Mouse (Mus musculus) kidney, embryonic 16.5 days (tissue): ENCODE measurements around the gene Lingo1. TPM values are rescaled to one million over a fixed set of nuclear protein-coding genes. Genes with fewer than 3 reads are reported as not detected.

Experiments used
- ATAC-seq: fragments of 200-750 bp; cut with Nextera tagmentation; 2 replicates; pipeline ENCODE4 v1.8.0; 2017; ENCODE audit warnings: moderate TSS enrichment; ENCODE audit not compliant: low FRiP score, low TSS enrichment
- H3K27ac ChIP-seq: fragments of 300-500 bp; sonication (generic); 2 replicates; pipeline ENCODE4 v1.5.1; 2014; ENCODE audit warnings: low read length
- H3K27me3 ChIP-seq: fragments of 300-500 bp; sonication (generic); 2 replicates; pipeline ENCODE4 v1.6.1; 2014; ENCODE audit warnings: low read length, control low read depth, mixed read lengths; ENCODE audit not compliant: insufficient read depth
- H3K36me3 ChIP-seq: fragments of 300-500 bp; sonication (generic); 2 replicates; pipeline ENCODE4 v1.6.1; 2014; ENCODE audit warnings: low read length, control low read depth, mixed read lengths; ENCODE audit not compliant: insufficient read depth
- H3K4me1 ChIP-seq: fragments of 300-500 bp; sonication (generic); 2 replicates; pipeline ENCODE4 v1.6.1; 2014; ENCODE audit warnings: low read length, control low read depth, mixed read lengths; ENCODE audit not compliant: insufficient read depth
- H3K4me2 ChIP-seq: fragments of 300-500 bp; sonication (generic); replicated peaks from 2 replicates; pipeline ENCODE4 v1.6.1; 2014; ENCODE audit warnings: low read depth, low read length
- H3K4me3 ChIP-seq: fragments of 300-500 bp; sonication (generic); 2 replicates; pipeline ENCODE4 v1.5.1; 2014; ENCODE audit warnings: mild to moderate bottlenecking, low read length
- H3K9ac ChIP-seq: fragments of 300-500 bp; sonication (generic); replicated peaks from 2 replicates; pipeline ENCODE4 v1.6.1; 2014; ENCODE audit warnings: low read length
- H3K9me3 ChIP-seq: fragments of 300-500 bp; sonication (generic); 2 replicates; pipeline ENCODE4 v1.6.1; 2016; ENCODE audit warnings: low read length, control low read depth
- WGBS: fragments of 180-500 bp; shearing (Covaris S2); extraction: QIAGEN DNeasy Blood & Tissue Kit; methylation state at CpG from one replicate; pipeline ENCODE4 v1.1.7; 2014; 5-methylcytosine and 5-hydroxymethylcytosine counted together
- polyA plus RNA-seq: library from polyadenylated mRNA; unstranded; fragments of >200 nt; fragmentation: Nextera tagmentation; extraction: Ambion mirVana; gene quantifications from 2 replicates; pipeline ENCODE4 v1.2.1, GENCODE M21; 2015

Lingo1 gene
- polyA plus RNA-seq, 1 experiment from 2014 or later, result 3.2 TPM

DNA sequence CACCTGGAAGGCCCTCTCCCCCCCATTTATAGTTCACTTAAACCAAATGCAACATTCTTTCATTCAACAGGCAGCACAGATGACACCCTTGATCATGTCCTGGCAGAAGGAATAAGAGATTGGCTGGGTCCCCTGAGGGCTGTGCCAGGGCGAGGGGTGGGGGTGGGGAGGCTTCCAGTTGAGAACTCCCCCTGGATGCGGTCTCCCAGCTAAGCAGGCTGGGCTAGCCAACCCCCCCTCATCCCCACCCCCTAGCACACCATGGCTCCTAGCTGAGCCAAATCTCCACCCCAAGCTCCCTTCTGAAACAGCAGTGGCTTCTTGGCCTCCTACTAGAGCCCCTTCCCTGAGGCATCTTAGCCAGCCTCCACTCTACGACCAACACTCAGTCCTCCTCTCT, 133.9 kb downstream of the Lingo1 start:
- Histone ChIP-seq H3K27me3 (no peaks in the 10 kb centered on the region), H3K36me3 (no peaks in the 10 kb centered on the region), H3K9me3 (no peaks in the 10 kb centered on the region), H3K4me1 (no peaks in the 10 kb centered on the region), H3K4me3 (no peak overlapping the region), H3K4me2 (no peak overlapping the region), H3K9ac (no peak overlapping the region), H3K27ac (no peak overlapping the region)
- 76% methylated on average over 3 of the region's 3 CpGs for WGBS
- ATAC-seq, result no peak

DNA sequence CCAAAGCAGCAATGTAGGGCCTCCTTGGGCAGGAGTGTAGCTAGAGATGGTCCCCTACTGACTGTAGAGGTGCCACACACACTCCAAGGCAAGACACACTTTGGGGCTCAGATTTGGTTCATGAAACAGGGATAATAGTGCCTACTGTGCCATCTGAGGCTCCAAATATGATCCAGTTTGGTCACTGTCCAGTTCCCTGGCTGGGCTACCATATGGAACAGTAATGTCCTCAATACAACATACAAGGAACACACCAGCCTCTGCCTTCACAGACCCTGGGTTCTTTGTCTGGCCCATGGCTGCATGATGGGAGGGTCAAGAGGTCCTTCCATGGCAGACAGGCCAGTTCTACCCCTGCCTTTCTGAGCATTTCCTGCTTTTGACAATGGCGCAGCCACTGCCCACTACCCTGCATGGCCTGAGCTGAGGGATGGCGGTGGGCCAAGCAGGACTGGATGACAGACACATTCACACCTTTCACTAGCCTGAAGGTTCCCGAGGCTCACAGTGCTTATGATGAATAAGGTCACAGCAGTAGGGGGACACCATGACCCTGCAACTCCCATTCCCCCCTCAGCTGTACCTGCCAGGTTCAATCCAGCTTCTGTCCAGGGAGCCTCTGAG, 134.9 kb downstream of the Lingo1 start:
- H3K27me3 ChIP-seq, result no peaks in the 10 kb centered on the region
- H3K4me3 ChIP-seq, result no peak overlapping the region
- WGBS, result 82% methylated on average over 3 of the region's 3 CpGs
- no peaks in the 10 kb centered on the region for H3K36me3 ChIP-seq
- H3K4me2 ChIP-seq, result no peak overlapping the region
- no peaks in the 10 kb centered on the region for H3K4me1 ChIP-seq
- H3K9ac ChIP-seq, result no peak overlapping the region
- H3K9me3 ChIP-seq, result no peaks in the 10 kb centered on the region
- no peak overlapping the region for H3K27ac ChIP-seq
- no peak for ATAC-seq

DNA sequence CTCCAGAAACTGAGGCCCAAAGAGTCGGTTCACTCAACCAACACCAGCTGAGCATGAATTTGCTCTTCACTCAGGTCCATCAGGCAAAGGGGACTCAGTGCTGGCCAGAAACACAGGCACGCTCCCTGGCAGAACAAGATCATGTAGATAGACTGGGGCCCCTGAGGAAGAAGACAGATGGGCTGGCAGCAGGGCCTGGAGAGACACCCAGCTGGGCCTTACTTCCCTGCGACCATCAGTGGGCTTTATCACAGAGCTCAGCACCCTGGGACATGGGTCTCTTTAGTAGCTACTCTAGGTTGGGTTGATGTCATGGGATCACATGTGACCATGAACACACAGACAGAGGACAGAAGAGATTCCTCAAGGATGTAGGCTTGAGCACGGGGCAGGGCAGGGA, 137.7 kb downstream of the Lingo1 start:
- Histone ChIP-seq H3K4me3 (no peak overlapping the region), H3K4me2 (no peak overlapping the region), H3K27ac (no peak overlapping the region), H3K36me3 (no peaks in the 10 kb centered on the region), H3K9me3 (no peaks in the 10 kb centered on the region), H3K4me1 (no peaks in the 10 kb centered on the region), H3K9ac (no peak overlapping the region), H3K27me3 (no peaks in the 10 kb centered on the region)
- ATAC-seq, result no peak
- WGBS, result 82% methylated on average over 4 of the region's 4 CpGs

DNA sequence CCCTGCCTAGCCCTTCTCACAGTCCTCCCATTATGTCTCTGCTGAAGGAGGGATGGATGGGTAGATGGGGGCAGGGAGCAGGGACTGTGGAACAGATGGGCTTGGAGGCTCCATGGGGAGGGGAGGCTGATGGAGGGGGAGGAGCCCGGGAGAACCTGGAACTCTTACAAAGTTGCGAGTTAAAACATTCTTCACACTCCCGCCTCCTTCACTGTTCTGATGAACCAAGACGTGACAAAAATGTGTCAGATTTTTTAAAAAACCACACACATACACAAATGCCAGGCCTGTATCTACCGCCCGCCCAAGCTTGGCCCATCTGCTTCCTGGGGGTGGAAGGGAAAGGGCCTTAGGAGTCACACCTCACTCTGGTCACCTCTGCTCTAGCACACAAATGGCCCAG, 138.3 kb downstream of the Lingo1 start:
- 82% methylated on average over 6 of the region's 6 CpGs for WGBS
- Histone ChIP-seq H3K9ac (no peak overlapping the region), H3K9me3 (no peaks in the 10 kb centered on the region), H3K4me2 (no peak overlapping the region), H3K27me3 (no peaks in the 10 kb centered on the region), H3K4me1 (no peaks in the 10 kb centered on the region), H3K4me3 (no peak overlapping the region), H3K36me3 (no peaks in the 10 kb centered on the region), H3K27ac (no peak overlapping the region)
- no peak for ATAC-seq

DNA sequence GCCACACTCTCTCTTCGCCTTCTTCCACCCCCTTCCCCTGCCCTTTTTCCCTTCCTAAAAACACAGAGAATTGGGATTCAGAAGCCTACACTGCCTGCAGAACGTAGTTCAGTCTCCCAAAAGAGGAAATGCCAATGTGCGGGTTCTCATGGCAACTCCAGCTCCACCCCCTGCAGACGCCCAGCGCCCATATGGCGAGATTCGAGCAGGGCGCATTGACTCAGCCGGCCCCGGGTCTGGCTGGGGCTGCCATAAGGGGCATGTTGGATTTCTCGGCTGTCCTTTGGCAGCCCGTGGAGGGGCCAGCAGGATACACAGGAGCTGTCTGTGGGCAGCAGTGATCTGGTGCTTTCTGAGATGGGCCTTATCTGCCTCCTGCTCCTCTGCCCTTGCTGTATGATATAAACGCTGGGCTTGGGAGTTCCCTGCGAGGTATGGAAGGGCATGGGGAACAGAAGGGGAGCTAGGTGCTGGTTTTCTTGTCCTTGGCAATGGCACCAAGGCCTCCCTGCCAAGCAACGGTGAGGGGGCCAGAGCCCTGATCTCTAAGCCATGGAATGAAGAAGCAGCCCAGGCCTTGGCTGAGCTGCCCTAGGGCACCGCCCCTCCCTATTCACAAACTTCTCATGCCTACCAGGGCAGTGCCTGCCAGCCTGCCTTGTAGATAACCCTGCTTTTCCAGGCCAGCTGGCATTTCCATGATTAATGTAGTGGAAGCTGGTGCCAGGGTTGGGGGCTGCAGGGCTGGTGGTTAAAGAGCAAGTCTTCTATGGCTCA, 139.3 kb downstream of the Lingo1 start:
- no peak for ATAC-seq
- H3K4me2 ChIP-seq, result no peak overlapping the region
- no peaks in the 10 kb centered on the region for H3K4me1 ChIP-seq
- no peaks in the 10 kb centered on the region for H3K36me3 ChIP-seq
- no peak overlapping the region for H3K27ac ChIP-seq
- H3K4me3 ChIP-seq, result no peak overlapping the region
- WGBS, result 49% methylated on average over 16 of the region's 16 CpGs
- no peaks in the 10 kb centered on the region for H3K27me3 ChIP-seq
- H3K9me3 ChIP-seq, result no peaks in the 10 kb centered on the region
- no peak overlapping the region for H3K9ac ChIP-seq

DNA sequence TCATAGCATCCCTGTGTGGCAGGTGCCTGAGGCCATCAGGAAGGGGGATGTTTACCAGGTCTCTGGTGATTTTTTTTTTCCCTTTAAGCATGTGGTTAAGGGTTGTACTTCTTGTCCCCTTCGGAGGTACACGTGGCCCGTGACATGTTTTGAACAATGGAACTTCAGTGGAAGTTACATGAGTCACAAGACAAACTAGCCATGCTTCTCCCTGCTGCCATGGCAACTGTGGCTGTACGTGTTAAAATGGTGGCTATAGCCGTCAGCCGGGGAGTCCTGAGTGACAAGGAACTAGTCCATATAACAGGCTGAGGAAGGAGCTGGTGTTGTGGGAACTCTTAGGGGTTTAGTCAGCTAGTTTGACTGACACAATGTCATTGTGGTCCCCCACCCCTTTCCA, 141.1 kb downstream of the Lingo1 start:
- no peak overlapping the region for H3K9ac ChIP-seq
- no peaks in the 10 kb centered on the region for H3K36me3 ChIP-seq
- H3K4me1 ChIP-seq, result no peaks in the 10 kb centered on the region
- ATAC-seq, result no peak
- H3K4me2 ChIP-seq, result no peak overlapping the region
- 56% methylated on average over 6 of the region's 6 CpGs for WGBS
- H3K9me3 ChIP-seq, result no peaks in the 10 kb centered on the region
- no peak overlapping the region for H3K27ac ChIP-seq
- H3K27me3 ChIP-seq, result no peaks in the 10 kb centered on the region
- H3K4me3 ChIP-seq, result no peak overlapping the region

DNA sequence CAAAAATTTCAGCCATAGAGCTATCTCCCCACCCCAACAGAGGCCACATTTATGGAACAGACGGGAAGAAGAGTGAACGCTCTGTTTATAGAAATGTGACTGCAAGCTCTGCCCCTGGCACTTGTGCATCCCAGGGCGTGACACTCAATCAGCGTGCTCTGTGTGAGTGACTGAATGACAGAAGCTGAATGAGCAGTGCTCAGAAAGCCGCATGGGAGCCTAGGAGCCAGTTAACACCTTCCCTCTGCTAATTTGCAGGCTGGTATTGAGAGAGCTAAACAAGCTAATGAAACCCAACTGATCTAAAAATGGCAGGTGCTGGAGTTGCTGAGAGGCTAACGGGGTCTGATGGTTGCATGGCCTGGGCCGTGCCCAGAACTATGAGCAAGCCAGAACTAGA, 143.7 kb downstream of the Lingo1 start:
- peaks cover 3% of the 10 kb centered on the region; the same call in 1 of the 2 replicates for H3K4me1 ChIP-seq
- H3K4me3 ChIP-seq, result no peak overlapping the region
- no peak overlapping the region for H3K9ac ChIP-seq
- H3K27me3 ChIP-seq, result no peaks in the 10 kb centered on the region
- 76% methylated on average over 7 of the region's 7 CpGs for WGBS
- H3K9me3 ChIP-seq, result no peaks in the 10 kb centered on the region
- no peak for ATAC-seq
- no peak overlapping the region for H3K27ac ChIP-seq
- H3K36me3 ChIP-seq, result no peaks in the 10 kb centered on the region
- H3K4me2 ChIP-seq, result no peak overlapping the region

DNA sequence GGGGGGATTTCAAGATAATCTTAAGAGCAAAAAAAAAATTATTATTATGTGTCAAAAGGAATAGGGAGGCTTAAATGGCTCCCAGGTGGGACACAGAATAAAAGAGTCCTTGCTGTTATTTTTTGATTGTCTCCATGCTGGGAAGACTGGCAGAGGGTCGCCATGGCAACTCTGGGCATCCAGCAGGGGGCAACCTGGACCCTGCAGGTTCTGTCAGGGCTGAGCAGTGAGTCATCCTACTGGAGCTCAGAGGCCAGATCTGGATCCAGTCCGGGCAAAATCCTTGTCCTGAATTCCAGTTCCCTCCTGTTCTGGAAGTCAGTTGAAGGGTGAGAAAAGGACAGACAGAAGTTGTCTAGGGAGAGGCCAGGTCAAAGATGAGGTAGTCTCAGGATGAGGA, 144.7 kb downstream of the Lingo1 start:
- Histone ChIP-seq H3K9ac (no peak overlapping the region), H3K36me3 (no peaks in the 10 kb centered on the region), H3K27ac (no peak overlapping the region), H3K4me2 (no peak overlapping the region), H3K27me3 (no peaks in the 10 kb centered on the region), H3K4me1 (peaks cover 3% of the 10 kb centered on the region; the same call in 1 of the 2 replicates), H3K9me3 (no peaks in the 10 kb centered on the region), H3K4me3 (no peak overlapping the region)
- WGBS, result 54% methylated on average over 2 of the region's 2 CpGs
- ATAC-seq, result no peak

DNA sequence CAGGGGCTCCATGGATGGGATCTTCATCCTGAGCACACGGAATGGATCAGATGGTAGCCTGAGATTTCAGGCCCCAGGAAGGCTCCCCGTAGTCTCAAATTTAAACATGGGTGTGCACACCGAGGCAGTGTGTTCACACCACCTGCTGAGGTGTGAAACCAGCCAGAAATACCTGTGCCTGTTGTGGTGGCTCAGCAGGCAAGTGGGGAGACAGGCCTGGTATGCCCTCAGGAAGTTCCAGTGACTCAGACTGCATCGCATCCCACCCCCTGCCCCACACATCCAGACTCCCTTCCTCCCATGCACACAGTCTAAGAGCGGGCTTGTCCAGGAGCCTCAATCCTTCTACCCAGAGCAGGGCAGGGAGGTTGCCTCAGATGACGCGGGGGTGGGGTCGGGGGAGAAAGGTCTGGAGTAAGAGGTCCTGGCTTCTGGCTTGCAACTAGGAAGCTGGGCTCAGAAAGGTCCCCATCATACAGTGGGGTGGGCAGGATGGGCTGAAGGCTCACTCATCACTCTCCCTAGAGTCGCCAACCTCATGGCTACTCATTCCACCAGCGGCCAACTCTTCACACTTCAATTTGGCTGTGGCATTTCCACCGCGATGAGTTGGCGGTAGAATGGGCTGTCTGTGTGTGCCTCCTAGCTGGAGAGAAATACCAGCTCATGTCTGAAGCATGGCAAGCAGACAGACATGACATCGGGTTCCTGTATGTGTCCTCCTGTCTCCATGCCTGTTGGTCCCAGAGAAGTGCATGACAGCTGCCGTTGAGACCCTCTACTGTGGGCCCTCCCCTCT, 149.8 kb downstream of the Lingo1 start:
- no peak for ATAC-seq
- 90% methylated on average over 15 of the region's 15 CpGs for WGBS

DNA sequence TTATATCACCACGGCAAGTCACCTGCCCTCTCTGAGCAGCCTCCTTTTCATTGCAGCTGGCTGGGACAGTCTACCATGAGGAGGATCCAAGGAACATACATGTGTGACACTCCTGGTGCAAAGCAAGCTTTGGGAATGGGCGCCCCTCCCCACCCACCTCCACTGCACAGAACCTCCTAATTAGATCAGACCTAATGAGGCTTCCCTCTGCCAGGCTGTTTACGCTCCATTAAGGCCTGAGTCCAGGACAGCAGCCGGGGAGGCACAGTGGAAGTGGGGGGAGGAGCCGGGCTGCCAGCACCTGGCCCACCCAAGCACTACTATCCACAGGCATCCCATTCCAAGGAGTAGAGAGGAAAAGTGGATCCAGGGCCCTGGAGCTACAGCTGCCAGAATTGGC, 152.8 kb downstream of the Lingo1 start:
- Histone ChIP-seq H3K9me3 (no peaks in the 10 kb centered on the region), H3K27ac (no peak overlapping the region), H3K9ac (no peak overlapping the region), H3K27me3 (peaks cover 16% of the 10 kb centered on the region), H3K4me1 (peaks cover 12% of the 10 kb centered on the region), H3K36me3 (no peaks in the 10 kb centered on the region), H3K4me2 (no peak overlapping the region), H3K4me3 (no peak overlapping the region)
- WGBS, result 25% methylated on average over 5 of the region's 5 CpGs
- peak; percentile 77 for ATAC-seq

More for the DNA sequence above, 149.8 kb downstream of the Lingo1 start:
- no peak overlapping the region for H3K27ac ChIP-seq
- H3K36me3 ChIP-seq, result no peaks in the 10 kb centered on the region
- no peak overlapping the region for H3K9ac ChIP-seq
- no peak overlapping the region for H3K4me2 ChIP-seq
- H3K27me3 ChIP-seq, result peaks cover 11% of the 10 kb centered on the region; the same call in 1 of the 2 replicates
- peaks cover 15% of the 10 kb centered on the region for H3K4me1 ChIP-seq
- no peak overlapping the region for H3K4me3 ChIP-seq
- no peaks in the 10 kb centered on the region for H3K9me3 ChIP-seq
